Mouse (Mus musculus) erythroblast, adult 5-6 weeks (primary cell): ENCODE data around the gene Sigmar1. TPM values are rescaled to one million over a fixed set of nuclear protein-coding genes. Genes with fewer than 3 reads are reported as not detected.
A peak's percentile ranks its signal among the peaks of the same experiment; 100 is the strongest.
"Not testable (repeated sequence)": the region's sequence is repeated elsewhere in the genome, so short reads cannot be mapped to it uniquely, and the experiment has no call there.

Source experiments
- ATAC-seq: replicated peaks from 2 replicates; pipeline ENCODE4 v1.8.0; 2016; ENCODE audit warnings: moderate number of reproducible peaks, mild to moderate bottlenecking, moderate TSS enrichment, inconsistent platforms; ENCODE audit not compliant: poor library complexity, low FRiP score, severe bottlenecking
- total RNA-seq, 2 experiments: library from RNA; stranded (forward) in 1 of 2; stranded (reverse) in 1 of 2; fragments of 150-400 nt in 1 of 2; fragments of 200-764, 138-1000 nt in 1 of 2; gene quantifications; 2 replicates each; pipeline versions ENCODE4 v1.2.3 to v1.2.4; 2015 to 2017; ENCODE audit warnings: low replicate concordance in 2 of 2

Sigmar1 gene
- total RNA-seq (2015; ENCODE audit: low replicate concordance): 1.7 and 14.8 TPM in 2 replicates
- total RNA-seq (2017; ENCODE audit: low replicate concordance): 7.2 and 9.6 TPM in 2 replicates

DNA sequence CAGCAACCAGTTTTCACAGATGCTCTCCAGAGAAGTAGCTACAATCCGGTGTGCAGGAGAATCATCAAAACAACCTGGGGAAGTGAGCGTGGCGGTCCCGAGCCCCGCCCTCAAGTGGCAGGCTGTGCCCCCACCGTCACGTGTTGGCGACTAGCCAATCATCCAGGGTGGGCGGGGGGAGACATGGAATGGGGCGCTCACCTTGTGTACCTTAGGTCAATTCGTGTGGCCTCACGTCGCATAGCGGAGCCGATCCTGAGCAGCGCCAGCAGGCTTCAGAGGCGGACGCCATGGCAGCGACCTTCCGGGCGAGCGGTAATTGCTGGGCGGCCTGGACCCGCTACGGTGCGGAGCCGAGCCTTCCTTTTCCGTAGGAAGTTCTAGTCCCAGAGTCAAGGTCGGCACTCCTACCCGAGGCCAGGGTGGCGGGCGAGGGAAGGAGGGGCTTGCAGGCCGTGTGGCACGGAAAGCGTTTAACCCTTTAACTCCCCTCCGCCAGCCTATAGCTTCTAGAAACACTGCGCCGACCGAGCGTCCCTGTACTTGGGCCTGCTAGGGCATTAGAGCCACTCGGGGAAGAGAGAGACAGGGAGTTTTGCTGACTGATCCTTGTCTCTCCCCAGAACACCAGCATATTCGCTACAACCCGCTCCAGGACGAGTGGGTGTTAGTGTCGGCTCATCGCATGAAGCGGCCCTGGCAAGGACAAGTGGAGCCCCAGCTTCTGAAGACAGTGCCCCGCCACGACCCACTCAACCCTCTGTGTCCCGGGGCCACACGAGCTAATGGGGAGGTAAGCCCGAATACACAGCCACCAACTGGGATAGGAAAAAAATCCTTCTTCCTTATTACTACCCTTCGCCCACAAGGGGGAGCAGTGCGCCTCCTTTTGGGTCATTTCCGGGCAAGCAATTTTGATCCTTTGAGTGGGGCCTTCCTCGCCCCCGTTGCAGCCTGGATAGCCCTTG, at the start of gene Sigmar1:
Sigmar1 (minus strand) TSS at position 820 of the 968 bp plus-strand sequence.
- ATAC-seq: peak; percentile 81

- not testable (repeated sequence) for ATAC-seq
These were observed 27.2 kb upstream of the Sigmar1 start for GRCm38 (mm10) chr4:41783197-41783596.

- ATAC-seq: not testable (repeated sequence)
These were observed 26.8 kb upstream of the Sigmar1 start for GRCm38 (mm10) chr4:41782711-41783110.

GRCm38 (mm10) chr4:41781748-41782485, 26.0 kb upstream of the Sigmar1 start:
- ATAC-seq: not testable (repeated sequence)

GRCm38 (mm10) chr4:41781271-41781670, 25.3 kb upstream of the Sigmar1 start:
- not testable (repeated sequence) for ATAC-seq

- not testable (repeated sequence) for ATAC-seq
These were observed 19.9 kb upstream of the Sigmar1 start for GRCm38 (mm10) chr4:41775840-41776239.

DNA sequence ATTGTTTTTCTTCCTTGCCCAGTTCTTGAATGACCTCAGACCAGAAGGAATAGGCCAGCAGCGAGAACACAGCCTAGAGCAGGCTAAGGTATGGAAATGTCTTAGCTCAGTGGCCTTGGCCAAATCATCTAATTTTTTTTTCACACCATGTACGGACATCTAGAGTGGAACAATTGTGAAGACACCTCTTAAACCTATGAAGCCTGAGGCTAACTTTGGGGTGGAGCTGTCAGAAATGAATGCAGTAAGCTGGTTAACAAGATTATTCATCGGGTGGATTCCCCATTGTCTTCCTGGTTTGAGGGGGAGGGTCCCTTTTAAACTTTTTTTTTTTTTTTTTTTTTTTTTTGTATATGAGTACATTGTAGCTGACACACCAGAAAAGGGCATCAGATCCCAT, 18.5 kb upstream of the Sigmar1 start:
- ATAC-seq: not testable (repeated sequence)

DNA sequence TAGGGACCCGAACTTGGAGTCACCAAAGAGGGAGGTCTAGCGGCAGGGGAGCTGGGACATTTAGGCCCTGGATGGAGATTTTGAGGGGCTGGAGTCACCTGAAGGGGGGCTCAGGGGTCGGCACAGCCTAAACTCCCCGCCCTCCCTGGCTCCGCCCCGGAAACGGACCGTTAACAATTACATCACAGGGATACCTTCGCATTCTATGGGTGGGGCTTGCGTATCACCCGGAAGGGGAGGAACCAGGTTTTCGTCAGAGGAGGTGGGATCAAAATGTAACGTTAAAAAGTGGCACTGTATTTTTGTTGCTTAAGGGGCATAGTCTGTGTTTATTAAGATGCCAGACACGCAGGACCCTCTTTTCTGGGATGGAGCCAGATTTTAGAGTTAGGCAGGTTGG, 18.0 kb upstream of the Sigmar1 start, which contains the start of gene Ccl27a:
Ccl27a (minus strand) TSS at position 246 of the 400 bp plus-strand sequence.
- not testable (repeated sequence) for ATAC-seq

- ATAC-seq: not testable (repeated sequence)
These were observed 17.5 kb upstream of the Sigmar1 start for GRCm38 (mm10) chr4:41773502-41773901.

DNA sequence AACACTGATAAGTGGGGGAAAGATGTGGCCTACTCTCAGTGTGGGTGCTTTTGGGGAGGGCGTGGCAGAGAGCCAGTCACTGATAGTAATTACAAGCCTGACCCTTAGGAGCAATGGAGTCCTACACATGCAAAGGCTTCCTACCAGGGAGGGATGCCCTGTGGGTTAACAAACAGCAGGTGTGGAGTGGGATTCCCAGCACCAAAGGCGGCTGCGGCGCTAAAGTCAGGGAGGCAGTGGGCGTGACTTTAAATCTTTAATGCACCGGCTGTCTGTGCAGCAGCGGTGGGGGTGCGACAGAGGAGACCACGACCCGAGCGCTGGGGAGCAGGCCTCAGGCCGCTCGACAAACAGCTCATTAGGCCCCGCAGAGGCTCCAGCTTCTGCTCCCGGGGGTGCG, 17.0 kb upstream of the Sigmar1 start:
- not testable (repeated sequence) for ATAC-seq

DNA sequence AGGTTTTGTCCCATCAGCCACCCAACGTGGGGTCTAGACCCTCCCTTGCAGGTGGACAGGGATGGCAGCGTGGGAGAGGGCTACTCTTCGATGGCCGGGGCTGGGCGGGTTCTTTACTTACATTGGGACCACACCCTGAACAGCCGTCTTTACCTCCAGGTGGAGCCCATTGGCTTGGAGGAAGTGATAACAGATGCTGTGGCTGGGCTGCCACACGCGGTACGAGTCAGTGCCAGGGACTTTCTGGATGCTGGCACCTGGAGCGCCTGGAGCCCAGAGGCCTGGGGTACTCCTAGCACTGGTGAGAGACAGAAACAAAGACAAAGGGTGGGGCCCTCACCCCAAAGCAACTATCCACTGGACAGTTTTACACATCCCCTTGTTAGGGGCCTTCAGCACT, 11.3 kb upstream of the Sigmar1 start:
- not testable (repeated sequence) for ATAC-seq

DNA sequence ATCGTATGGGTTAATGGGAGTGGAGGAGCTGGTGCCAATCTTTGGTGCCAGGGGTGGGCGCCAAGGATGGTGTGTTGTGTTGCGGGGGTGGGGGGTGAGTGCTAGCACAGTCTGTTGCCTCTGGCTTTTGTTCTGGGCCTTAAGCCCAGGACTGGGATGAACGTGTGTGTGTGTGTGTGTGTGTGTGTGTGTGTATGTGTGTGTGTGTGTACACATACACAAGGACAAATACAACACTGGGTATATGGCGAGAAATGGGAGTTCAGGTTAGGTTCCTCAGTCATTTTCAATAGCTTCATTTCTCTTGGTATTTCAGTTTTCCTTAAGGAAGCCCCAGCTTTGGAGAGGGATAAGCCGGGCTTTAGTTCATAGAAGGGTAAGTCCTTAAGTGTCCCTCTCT, 7.2 kb upstream of the Sigmar1 start:
- not testable (repeated sequence) for ATAC-seq

DNA sequence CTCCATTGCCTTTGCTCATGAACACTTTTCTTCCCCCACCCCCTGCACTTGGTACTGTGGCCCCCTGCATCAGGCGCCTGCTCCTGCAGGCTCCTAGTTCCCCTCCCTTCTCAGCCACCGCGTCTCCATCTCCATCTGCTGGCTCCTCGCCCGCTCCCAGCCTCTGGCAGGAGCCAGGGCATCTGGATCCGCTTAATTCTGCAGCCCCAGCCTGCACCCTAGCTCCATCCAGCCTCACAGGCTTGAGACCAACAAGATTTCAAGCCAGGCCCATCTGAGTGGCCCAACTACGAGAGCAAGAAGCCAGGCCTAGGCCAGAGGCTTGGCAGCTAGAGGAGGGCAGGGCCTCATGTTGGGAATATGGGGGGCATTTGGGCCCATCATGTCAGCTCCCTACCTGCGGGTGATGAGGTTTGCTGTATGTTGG, 6.7 kb upstream of the Sigmar1 start:
- not testable (repeated sequence) for ATAC-seq

GRCm38 (mm10) chr4:41762099-41762687, 6.2 kb upstream of the Sigmar1 start:
- ATAC-seq: no peak

- no peak for ATAC-seq
These were observed 5.7 kb upstream of the Sigmar1 start for GRCm38 (mm10) chr4:41761680-41762079.

DNA sequence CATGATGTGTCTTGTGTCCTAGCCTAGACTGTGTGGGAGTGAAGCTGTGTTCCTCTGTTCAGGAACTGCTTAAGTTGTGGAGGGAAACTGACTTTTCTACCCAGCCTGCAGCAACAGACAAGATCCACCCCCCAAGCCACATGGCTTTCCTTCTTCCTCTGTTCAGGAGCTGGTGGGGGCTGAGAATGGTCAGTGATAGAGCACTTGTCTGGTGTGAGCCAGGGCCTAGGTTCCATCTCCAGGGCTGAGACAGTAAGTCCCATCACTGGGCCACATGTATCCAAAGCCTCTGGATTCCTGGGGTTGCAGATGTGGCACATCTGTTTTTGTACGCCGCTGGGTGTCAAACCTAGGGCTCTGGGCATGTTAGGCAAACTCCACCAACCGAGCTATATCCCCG, 5.0 kb upstream of the Sigmar1 start:
- no peak for ATAC-seq

- ATAC-seq: peak; percentile 51
These were observed 4.3 kb upstream of the Sigmar1 start for GRCm38 (mm10) chr4:41760288-41760721.

GRCm38 (mm10) chr4:41759656-41760287, 3.8 kb upstream of the Sigmar1 start:
- ATAC-seq: no peak

GRCm38 (mm10) chr4:41759206-41759605, 3.2 kb upstream of the Sigmar1 start:
- ATAC-seq: no peak
